Mouse (Mus musculus) T-helper 2 cell (primary cell): ENCODE measurements around the gene Peli1.

ENCODE experiments used
- in situ Hi-C: fragments of 300-600 bp; cut with MboI, MseI; formaldehyde crosslinking; loops from one replicate; pipeline ENCODE4 v1.15.1; 2025; ENCODE audit warnings: high pct_unique_total_duplicates

The Peli1 gene

DNA sequence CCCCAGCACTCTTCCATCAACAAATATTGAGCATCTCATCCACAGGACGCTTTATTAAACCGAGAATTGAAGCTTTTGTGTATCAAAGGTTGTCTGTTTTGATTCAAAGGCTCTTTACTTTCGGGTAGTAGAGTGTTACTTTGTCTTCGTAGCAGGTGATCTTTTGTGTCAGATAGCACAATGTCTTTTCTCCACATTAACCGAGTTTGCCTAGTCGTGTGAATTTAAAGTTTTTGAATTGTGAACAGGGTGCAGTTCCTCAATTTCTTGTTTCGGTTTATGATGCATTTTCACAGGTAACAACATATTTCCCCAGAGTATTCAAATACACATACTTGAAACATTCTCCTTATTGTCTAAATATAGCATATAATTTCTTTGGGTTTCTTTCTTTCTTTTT lies 1.5 kb downstream of the Peli1 start:
- in situ Hi-C loops = loop anchor here (10.0 kb wide), 1 partner anchor 152 kb away; no protein-coding TSS in a partner anchor

GRCm38 (mm10) chr11:21093081-21093815 lies 2.2 kb downstream of the Peli1 start:
- in situ Hi-C loops = loop anchor here (10.0 kb wide), 1 partner anchor 152 kb away; no protein-coding TSS in a partner anchor

DNA sequence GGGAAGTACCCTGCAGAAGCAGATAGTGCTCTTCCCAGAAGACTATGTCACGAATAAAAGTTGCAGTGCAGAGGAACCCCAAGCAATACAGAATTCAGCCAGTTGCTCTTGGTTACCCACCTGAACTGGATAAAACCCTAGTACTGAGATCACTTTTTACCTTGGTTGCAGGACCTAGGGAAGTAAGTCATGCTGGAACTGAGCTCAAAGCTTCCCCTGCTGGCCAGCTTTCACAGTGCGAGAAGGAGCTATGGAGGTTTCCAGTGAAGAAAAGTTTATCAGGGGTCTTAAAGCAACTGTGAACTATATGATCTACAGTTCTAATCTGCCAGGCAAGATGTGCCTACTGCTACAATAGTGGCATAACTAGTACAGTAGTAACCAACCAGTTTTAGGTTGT lies 5.5 kb downstream of the Peli1 start:
- in situ Hi-C loops = loop anchor here (5.0 to 10.0 kb wide), 2 partner anchors 76 to 148 kb away; no protein-coding TSS in a partner anchor

- in situ Hi-C loops = loop anchor here (5.0 to 10.0 kb wide), 2 partner anchors 74 to 146 kb away; no protein-coding TSS in a partner anchor
Measured at GRCm38 (mm10) chr11:21098457-21098856, 7.4 kb downstream of the Peli1 start.

DNA sequence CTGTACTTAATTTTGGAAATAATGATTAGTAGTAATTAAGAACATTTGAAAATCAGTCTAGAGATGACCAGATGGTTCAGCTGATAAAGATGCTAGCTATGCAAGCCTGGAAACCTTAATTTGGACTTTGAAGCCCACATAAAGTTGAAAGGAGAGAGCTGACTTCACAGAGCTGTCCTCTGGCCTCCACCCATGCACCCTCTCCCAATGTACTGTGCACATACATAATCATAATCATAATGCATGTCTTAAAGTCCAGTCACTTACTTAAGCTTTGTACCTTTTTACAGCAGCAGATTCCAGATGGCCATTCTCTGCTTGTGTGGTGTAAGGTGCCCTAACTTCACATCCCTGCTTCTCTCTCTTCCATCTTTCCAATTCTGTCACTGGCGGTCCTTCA lies 9.6 kb downstream of the Peli1 start:
- in situ Hi-C loops = no loop called here

DNA sequence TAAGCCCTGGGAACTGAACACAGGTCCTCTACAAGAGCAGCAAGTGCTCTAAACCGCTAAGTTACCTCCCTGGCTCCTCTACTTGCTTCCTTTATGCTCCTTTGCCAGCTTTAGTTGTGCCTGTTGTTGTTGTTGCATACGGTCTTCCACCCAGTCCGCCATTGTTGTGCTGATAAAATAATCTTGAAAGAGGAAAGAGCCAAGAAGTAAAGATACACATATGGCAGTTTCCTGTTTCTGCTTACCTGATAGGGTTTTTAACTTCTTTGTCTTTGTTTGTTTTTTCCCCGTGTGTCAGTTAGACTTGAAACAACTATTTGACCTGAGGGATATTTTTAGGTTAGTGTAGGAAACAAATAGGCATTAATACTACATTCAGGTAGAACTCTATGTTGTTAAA lies 10.2 kb downstream of the Peli1 start:
- in situ Hi-C loops = no loop called here

- in situ Hi-C loops = no loop called here
Measured at GRCm38 (mm10) chr11:21102273-21103005, 11.3 kb downstream of the Peli1 start.

DNA sequence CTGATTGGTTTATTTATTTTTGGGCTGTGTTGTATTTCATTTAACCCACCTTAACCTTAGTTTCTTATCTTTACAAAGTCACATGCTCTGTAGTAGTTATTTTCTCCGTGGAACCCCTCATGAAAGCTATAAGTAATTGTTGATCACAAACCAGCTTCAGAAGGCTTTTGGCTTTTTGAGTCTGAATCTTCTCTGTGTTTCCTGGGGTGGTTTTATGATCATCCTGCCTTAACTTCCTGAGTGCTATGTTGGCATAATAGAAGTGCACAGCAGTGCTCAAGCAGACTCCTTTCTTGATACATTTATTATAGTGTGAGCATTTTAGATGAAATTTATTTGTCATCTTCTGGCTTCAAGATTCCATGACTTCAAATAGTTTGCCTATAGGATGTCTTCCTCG lies 12.1 kb downstream of the Peli1 start:
- in situ Hi-C loops = no loop called here

GRCm38 (mm10) chr11:21105393-21105792 lies 14.3 kb downstream of the Peli1 start:
- in situ Hi-C loops = no loop called here

- in situ Hi-C loops = no loop called here
Measured at GRCm38 (mm10) chr11:21107120-21107519, 16.0 kb downstream of the Peli1 start.

GRCm38 (mm10) chr11:21109279-21109678 lies 18.2 kb downstream of the Peli1 start:
- in situ Hi-C loops = no loop called here

- in situ Hi-C loops = loop anchor here (5.0 kb wide), 1 partner anchor 108 kb away; no protein-coding TSS in a partner anchor
Measured at GRCm38 (mm10) chr11:21114516-21114915, 23.4 kb downstream of the Peli1 start.

GRCm38 (mm10) chr11:21115804-21116203 lies 24.7 kb downstream of the Peli1 start:
- in situ Hi-C loops = no loop called here

- in situ Hi-C loops = no loop called here
Measured at GRCm38 (mm10) chr11:21116623-21117295, 25.7 kb downstream of the Peli1 start.

DNA sequence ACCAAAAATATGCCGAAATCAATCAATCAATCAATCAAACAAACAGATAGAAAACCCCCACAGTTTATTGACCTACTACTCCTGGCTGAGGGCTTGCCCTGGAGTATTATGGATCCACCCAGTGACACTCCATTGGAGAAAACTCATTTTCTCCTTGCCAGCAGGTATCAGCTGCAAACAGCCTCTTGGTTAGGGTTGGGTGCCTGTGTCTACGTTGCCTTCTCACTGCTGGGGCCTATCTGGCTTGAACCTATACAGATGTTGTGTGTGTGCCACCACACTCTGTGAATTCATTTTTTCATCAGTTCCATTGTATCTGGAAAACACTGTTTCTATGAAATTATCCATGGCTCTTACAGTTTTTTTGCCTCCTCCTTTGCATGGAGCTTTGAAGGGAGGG lies 30.6 kb downstream of the Peli1 start:
- in situ Hi-C loops = no loop called here

GRCm38 (mm10) chr11:21122399-21122798 lies 31.3 kb downstream of the Peli1 start:
- in situ Hi-C loops = no loop called here

DNA sequence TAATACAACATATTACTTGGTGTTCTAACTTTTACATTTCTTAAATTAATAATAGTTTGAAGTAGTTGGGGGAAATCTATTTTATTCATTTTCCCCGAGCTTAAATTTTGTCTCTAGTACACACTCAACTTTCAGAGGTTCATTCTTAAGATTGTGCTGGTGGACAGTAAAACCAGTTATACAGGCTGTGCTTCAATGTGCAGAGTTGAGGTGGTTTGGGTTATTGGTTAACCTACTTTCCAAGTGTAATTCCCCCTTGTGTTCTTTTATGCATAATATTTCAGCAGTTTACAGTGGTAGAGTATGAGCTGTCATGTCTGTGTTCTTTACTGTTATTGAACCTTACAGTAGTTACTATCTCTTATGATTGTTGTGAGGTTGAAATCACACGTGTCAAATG lies 40.6 kb downstream of the Peli1 start:
- in situ Hi-C loops = loop anchor here (10.0 kb wide), 1 partner anchor 843 kb away; no protein-coding TSS in a partner anchor

DNA sequence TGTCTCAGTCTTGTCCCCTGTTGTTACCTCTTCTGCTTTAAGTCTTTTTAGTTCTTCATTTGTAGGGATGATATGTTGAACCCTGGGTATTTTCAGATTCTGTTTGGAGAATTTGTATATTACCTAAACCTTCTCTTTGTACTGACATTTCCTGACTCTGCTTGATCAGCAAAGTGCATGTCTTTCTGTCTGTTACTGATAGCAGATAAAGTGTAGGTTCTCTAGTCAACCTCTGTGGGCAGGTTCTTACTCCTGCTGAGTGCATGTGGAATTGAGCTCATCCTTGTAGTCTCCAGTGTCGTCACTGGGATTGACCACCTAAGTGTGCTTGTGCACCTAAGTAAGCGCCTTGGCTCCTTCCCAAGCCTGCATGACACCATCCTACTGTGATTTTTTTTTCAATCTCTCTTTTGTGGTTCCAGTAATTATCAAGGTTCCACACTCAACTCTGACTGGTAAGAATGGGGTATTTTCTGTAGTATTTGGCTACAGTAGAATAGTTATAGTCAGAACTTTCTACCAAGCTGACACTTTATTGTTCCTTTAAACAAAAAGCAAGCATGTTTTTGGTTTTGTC lies 43.9 kb downstream of the Peli1 start:
- in situ Hi-C loops = loop anchor here (10.0 kb wide), 1 partner anchor 840 kb away; no protein-coding TSS in a partner anchor

GRCm38 (mm10) chr11:21139453-21139852 lies 48.4 kb downstream of the Peli1 start:
- in situ Hi-C loops = loop anchor here (10.0 kb wide), 1 partner anchor 835 kb away; no protein-coding TSS in a partner anchor

- in situ Hi-C loops = no loop called here
Measured at GRCm38 (mm10) chr11:21141242-21141641, 50.2 kb downstream of the Peli1 start.

DNA sequence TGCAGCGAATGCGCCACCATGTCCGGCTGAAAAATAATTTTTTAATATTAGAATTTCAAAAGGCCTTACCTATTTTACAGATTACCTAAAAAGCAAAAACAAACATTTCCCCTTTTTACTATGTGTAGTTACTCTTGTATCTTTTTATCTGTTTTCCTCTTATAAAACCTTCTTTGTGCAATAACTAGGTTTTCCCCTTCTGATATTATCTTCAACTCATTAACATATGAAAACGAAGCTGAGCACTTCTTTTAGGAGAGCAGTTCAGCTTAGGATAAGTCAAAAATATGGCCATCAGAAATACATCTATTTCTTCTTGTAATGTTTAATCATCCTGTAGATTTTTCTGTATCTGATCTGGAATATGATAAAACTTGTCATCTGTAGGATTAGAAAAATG lies 50.7 kb downstream of the Peli1 start:
- in situ Hi-C loops = no loop called here

DNA sequence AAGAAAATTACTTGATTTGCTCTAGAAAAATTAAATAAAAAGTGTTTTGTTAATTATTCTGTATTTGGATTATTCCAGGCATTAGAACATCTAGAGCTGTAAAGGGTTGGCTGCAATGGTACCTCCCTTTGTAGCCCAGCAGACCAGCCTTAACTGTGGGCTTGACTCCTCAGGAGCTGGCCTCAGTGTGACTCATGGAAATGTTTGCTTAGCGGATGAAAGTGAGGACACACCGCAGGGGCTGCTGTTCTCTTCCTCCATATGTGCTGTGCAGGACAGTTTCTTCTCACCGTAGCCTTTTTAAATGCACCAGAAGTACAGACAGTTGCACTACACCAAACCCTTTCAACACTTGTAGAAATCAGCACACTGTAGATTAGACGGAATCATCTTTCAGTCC lies 58.4 kb downstream of the Peli1 start:
- in situ Hi-C loops = no loop called here
